Mouse (Mus musculus): Measurements from ENCODE around the gene Gpr88. TPM values are rescaled to one million over a fixed set of nuclear protein-coding genes. Genes with fewer than 3 reads are reported as not detected.

Gene Gpr88
- polyA plus RNA-seq, 1 experiment from 2014 or later, result 5.5 TPM

GRCm38 (mm10) chr3:116271679-116272078, 18.4 kb upstream of the Gpr88 start:
- ATAC-seq (ENCODE audit: insufficient number of reproducible peaks, low FRiP score, low TSS enrichment, low read depth), result no peak
- Histone ChIP-seq H3K4me1 (no peaks in the 10 kb centered on the region; the same call in 1 of the 2 replicates), H3K9ac (no peak overlapping the region), H3K27me3 (no peaks in the 10 kb centered on the region), H3K36me3 (no peaks in the 10 kb centered on the region), H3K4me2 (no peak overlapping the region), H3K4me3 (no peak overlapping the region), H3K27ac (no peak overlapping the region), H3K9me3 (no peaks in the 10 kb centered on the region)
- 77% methylated on average over 6 of the region's 6 CpGs for whole genome bisulfite sequencing

- no peaks in the 10 kb centered on the region for H3K9me3 ChIP-seq
- H3K9ac ChIP-seq, result no peak overlapping the region
- H3K36me3 ChIP-seq, result no peaks in the 10 kb centered on the region
- H3K4me3 ChIP-seq, result no peak overlapping the region
- no peaks in the 10 kb centered on the region for H3K27me3 ChIP-seq
- no peak overlapping the region for H3K4me2 ChIP-seq
- H3K27ac ChIP-seq, result peak overlapping the region; percentile 73
- no peak for ATAC-seq (ENCODE audit: insufficient number of reproducible peaks, low FRiP score, low TSS enrichment, low read depth)
- 90% methylated on average over 2 of the region's 2 CpGs for WGBS
- H3K4me1 ChIP-seq, result peaks cover 3% of the 10 kb centered on the region; the same call in 1 of the 2 replicates
Observed at GRCm38 (mm10) chr3:116267036-116267654, 13.8 kb upstream of the Gpr88 start.

- H3K27ac ChIP-seq, result peak overlapping the region; percentile 74
- peaks cover 3% of the 10 kb centered on the region; the same call in 1 of the 2 replicates for H3K4me1 ChIP-seq
- 24% methylated on average over 3 of the region's 3 CpGs for WGBS
- H3K27me3 ChIP-seq, result no peaks in the 10 kb centered on the region
- no peak overlapping the region for H3K9ac ChIP-seq
- H3K4me3 ChIP-seq, result no peak overlapping the region
- H3K4me2 ChIP-seq, result no peak overlapping the region
- no peaks in the 10 kb centered on the region for H3K36me3 ChIP-seq
- no peaks in the 10 kb centered on the region for H3K9me3 ChIP-seq
- no peak for ATAC-seq (ENCODE audit: insufficient number of reproducible peaks, low FRiP score, low TSS enrichment, low read depth)
Observed at GRCm38 (mm10) chr3:116266360-116266759, 13.1 kb upstream of the Gpr88 start.

GRCm38 (mm10) chr3:116263977-116264376, 10.7 kb upstream of the Gpr88 start:
- no peak overlapping the region for H3K4me2 ChIP-seq
- no peak for ATAC-seq (ENCODE audit: insufficient number of reproducible peaks, low FRiP score, low TSS enrichment, low read depth)
- no peaks in the 10 kb centered on the region for H3K9me3 ChIP-seq
- H3K27ac ChIP-seq, result no peak overlapping the region
- H3K4me1 ChIP-seq, result peaks cover 3% of the 10 kb centered on the region; the same call in 1 of the 2 replicates
- no peak overlapping the region for H3K9ac ChIP-seq
- H3K27me3 ChIP-seq, result no peaks in the 10 kb centered on the region
- H3K36me3 ChIP-seq, result no peaks in the 10 kb centered on the region
- H3K4me3 ChIP-seq, result no peak overlapping the region
- WGBS, result 74% methylated on average over 1 of the region's 1 CpGs

GRCm38 (mm10) chr3:116263061-116263460, 9.8 kb upstream of the Gpr88 start:
- 61% methylated on average over 5 of the region's 5 CpGs for WGBS
- Histone ChIP-seq H3K27ac (peak overlapping the region; percentile 61; the same call in 1 of the 2 replicates), H3K9me3 (no peaks in the 10 kb centered on the region), H3K27me3 (no peaks in the 10 kb centered on the region), H3K9ac (no peak overlapping the region), H3K36me3 (no peaks in the 10 kb centered on the region), H3K4me1 (peaks cover 3% of the 10 kb centered on the region; the same call in 1 of the 2 replicates), H3K4me3 (no peak overlapping the region), H3K4me2 (no peak overlapping the region)
- ATAC-seq (ENCODE audit: insufficient number of reproducible peaks, low FRiP score, low TSS enrichment, low read depth), result no peak

GRCm38 (mm10) chr3:116256104-116256503, 2.8 kb upstream of the Gpr88 start:
- Histone ChIP-seq H3K4me1 (peaks cover 23% of the 10 kb centered on the region), H3K9me3 (no peaks in the 10 kb centered on the region), H3K4me3 (no peak overlapping the region), H3K36me3 (no peaks in the 10 kb centered on the region), H3K27ac (no peak overlapping the region), H3K27me3 (peaks cover 42% of the 10 kb centered on the region), H3K9ac (no peak overlapping the region), H3K4me2 (no peak overlapping the region)
- WGBS, result 32% methylated on average over 5 of the region's 5 CpGs
- ATAC-seq (ENCODE audit: insufficient number of reproducible peaks, low FRiP score, low TSS enrichment, low read depth), result no peak

- H3K9me3 ChIP-seq, result no peaks in the 10 kb centered on the region
- peak overlapping the region; percentile 71 for H3K27ac ChIP-seq
- no peaks in the 10 kb centered on the region for H3K36me3 ChIP-seq
- under 1% methylated on average over 48 of the region's 48 CpGs for WGBS
- ATAC-seq (ENCODE audit: insufficient number of reproducible peaks, low FRiP score, low TSS enrichment, low read depth), result 0 out of 2 replicates have a peak, but pooled peaks have one; percentile 25
- H3K4me3 ChIP-seq, result peak overlapping the region; percentile 53
- H3K4me1 ChIP-seq, result peaks cover 23% of the 10 kb centered on the region
- H3K9ac ChIP-seq, result peak overlapping the region; percentile 43
- H3K27me3 ChIP-seq, result peaks cover 61% of the 10 kb centered on the region
- peak overlapping the region; percentile 98 for H3K4me2 ChIP-seq
Observed at GRCm38 (mm10) chr3:116252255-116253040, 855 bp downstream of the Gpr88 start.

GRCm38 (mm10) chr3:116251481-116252254, 1.6 kb downstream of the Gpr88 start:
- no peaks in the 10 kb centered on the region for H3K36me3 ChIP-seq

GRCm38 (mm10) chr3:116249026-116249425, 4.3 kb downstream of the Gpr88 start:
- WGBS, result 69% methylated on average over 2 of the region's 2 CpGs
- H3K9me3 ChIP-seq, result no peaks in the 10 kb centered on the region
- H3K4me3 ChIP-seq, result no peak overlapping the region
- H3K27ac ChIP-seq, result no peak overlapping the region
- no peak overlapping the region for H3K4me2 ChIP-seq
- peaks cover 23% of the 10 kb centered on the region for H3K4me1 ChIP-seq
- H3K9ac ChIP-seq, result no peak overlapping the region
- no peaks in the 10 kb centered on the region for H3K36me3 ChIP-seq
- ATAC-seq (ENCODE audit: insufficient number of reproducible peaks, low FRiP score, low TSS enrichment, low read depth), result no peak
- peaks cover 45% of the 10 kb centered on the region for H3K27me3 ChIP-seq

More at GRCm38 (mm10) chr3:116251481-116252254, 1.6 kb downstream of the Gpr88 start:
- H3K4me2 ChIP-seq, result peak overlapping the region; percentile 98
- H3K27ac ChIP-seq, result peak overlapping the region; percentile 71
- peaks cover 61% of the 10 kb centered on the region for H3K27me3 ChIP-seq
- peak overlapping the region; percentile 43 for H3K9ac ChIP-seq
- WGBS, result under 1% methylated on average over 84 of the region's 86 CpGs
- H3K4me1 ChIP-seq, result peaks cover 23% of the 10 kb centered on the region
- no peaks in the 10 kb centered on the region for H3K9me3 ChIP-seq
- peak overlapping the region; percentile 53 for H3K4me3 ChIP-seq
- 0 out of 2 replicates have a peak, but pooled peaks have one; percentile 18 for ATAC-seq (ENCODE audit: insufficient number of reproducible peaks, low FRiP score, low TSS enrichment, low read depth)

- H3K4me1 ChIP-seq, result no peaks in the 10 kb centered on the region
- H3K27me3 ChIP-seq, result peaks cover 4% of the 10 kb centered on the region
- H3K4me3 ChIP-seq, result no peak overlapping the region
- H3K9me3 ChIP-seq, result no peaks in the 10 kb centered on the region
- H3K27ac ChIP-seq, result no peak overlapping the region
- ATAC-seq (ENCODE audit: insufficient number of reproducible peaks, low FRiP score, low TSS enrichment, low read depth), result no peak
- 61% methylated on average over 6 of the region's 6 CpGs for WGBS
- no peaks in the 10 kb centered on the region for H3K36me3 ChIP-seq
- no peak overlapping the region for H3K4me2 ChIP-seq
- no peak overlapping the region for H3K9ac ChIP-seq
Observed at GRCm38 (mm10) chr3:116244476-116244875, 8.8 kb downstream of the Gpr88 start.

- WGBS, result 76% methylated on average over 9 of the region's 9 CpGs
- no peak overlapping the region for H3K9ac ChIP-seq
- no peak for ATAC-seq (ENCODE audit: insufficient number of reproducible peaks, low FRiP score, low TSS enrichment, low read depth)
- no peaks in the 10 kb centered on the region for H3K9me3 ChIP-seq
- no peaks in the 10 kb centered on the region for H3K4me1 ChIP-seq
- no peak overlapping the region for H3K4me3 ChIP-seq
- H3K4me2 ChIP-seq, result no peak overlapping the region
- peaks cover 3% of the 10 kb centered on the region for H3K27me3 ChIP-seq
- H3K36me3 ChIP-seq, result no peaks in the 10 kb centered on the region
- H3K27ac ChIP-seq, result no peak overlapping the region
Observed at GRCm38 (mm10) chr3:116242685-116243084, 10.6 kb downstream of the Gpr88 start.
